Mouse (Mus musculus): ENCODE results near the gene Unc13c.

DNA sequence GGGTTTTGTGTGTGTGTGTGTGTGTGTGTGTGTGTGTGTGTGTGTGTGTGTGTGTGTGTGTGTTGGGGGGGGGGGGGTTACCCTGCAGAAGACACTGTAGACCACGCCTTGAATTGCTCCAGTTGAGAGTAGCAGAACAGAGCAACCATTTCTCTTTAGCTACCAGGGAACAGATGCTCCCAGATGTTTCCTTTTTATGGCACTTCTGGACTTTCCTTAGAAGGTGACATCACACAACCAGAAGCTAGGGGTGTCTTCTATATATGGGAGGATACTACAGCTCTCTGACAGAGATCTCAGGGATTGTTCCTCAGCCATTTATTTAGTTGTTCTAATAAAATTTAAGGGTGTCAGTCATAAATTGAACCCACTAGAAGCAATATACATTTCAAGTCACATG lies 85.2 kb downstream of the Unc13c start:
- TF ChIP-seq POLR2A (IDR thresholded peaks at IDR 0.05; ENCODE audit: extremely low read depth, insufficient read depth, low read length) = no peak
- TF ChIP-seq CTCF (IDR thresholded peaks at IDR 0.05; ENCODE audit: low read depth, low read length) = no peak
